Mouse (Mus musculus) cerebellum, adult 8-10 months (tissue): ENCODE data around the gene Ablim1.

Source experiments
- DNase-seq: peaks from one replicate; pipeline ENCODE4 v3.0.0; 2022

Ablim1 gene

GRCm38 (mm10) chr19:57000592-57000991 lies 314.1 kb downstream of the Ablim1 start:
- DNase-seq: no peak

- DNase-seq: no peak
These were observed 314.9 kb downstream of the Ablim1 start for GRCm38 (mm10) chr19:56999781-57000180.

GRCm38 (mm10) chr19:56998910-56999309 lies 315.8 kb downstream of the Ablim1 start:
- no peak for DNase-seq

- DNase-seq: no peak
These were observed 316.4 kb downstream of the Ablim1 start for GRCm38 (mm10) chr19:56998331-56998730.

GRCm38 (mm10) chr19:56997164-56997599 lies 317.5 kb downstream of the Ablim1 start:
- no peak for DNase-seq

GRCm38 (mm10) chr19:56995441-56995840 lies 319.3 kb downstream of the Ablim1 start:
- DNase-seq: no peak

- no peak for DNase-seq
These were observed 320.1 kb downstream of the Ablim1 start for GRCm38 (mm10) chr19:56994653-56995052.

GRCm38 (mm10) chr19:56993763-56994162 lies 321.0 kb downstream of the Ablim1 start:
- no peak for DNase-seq

- DNase-seq: no peak
These were observed 321.7 kb downstream of the Ablim1 start for GRCm38 (mm10) chr19:56992978-56993545.

GRCm38 (mm10) chr19:56990367-56991111 lies 324.2 kb downstream of the Ablim1 start:
- no peak for DNase-seq

- DNase-seq: no peak
These were observed 325.5 kb downstream of the Ablim1 start for GRCm38 (mm10) chr19:56989171-56989570.

GRCm38 (mm10) chr19:56984229-56984628 lies 330.5 kb downstream of the Ablim1 start:
- no peak for DNase-seq

GRCm38 (mm10) chr19:56983757-56984156 lies 331.0 kb downstream of the Ablim1 start:
- no peak for DNase-seq
